In the genomic region with DNA sequence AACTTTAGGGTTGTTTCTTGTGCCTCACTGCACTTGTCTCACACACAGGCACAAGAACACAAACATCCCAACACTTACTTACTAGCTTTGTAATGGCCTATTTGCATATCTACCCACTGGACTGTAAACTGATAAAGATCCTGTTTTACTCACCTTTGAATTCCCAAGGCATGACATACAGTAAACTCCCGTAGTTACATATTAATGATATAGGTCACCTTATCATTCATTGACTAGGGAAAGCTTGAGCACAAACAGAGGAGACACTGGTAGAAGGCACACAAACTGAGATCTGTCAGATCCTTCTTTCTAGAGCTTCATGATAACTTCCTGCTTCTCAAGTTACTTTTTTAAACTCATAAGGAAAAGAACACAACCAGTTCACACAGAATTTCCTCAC, we compare ENCODE assay signal across 38 mouse cellular contexts. TPM values are rescaled to one million over a fixed set of nuclear protein-coding genes. Genes with fewer than 3 reads are reported as not detected.
DNase-seq lines count a peak whose midpoint lies in the region; ATAC-seq and TF ChIP-seq lines count a peak whose summit lies in the region.
"Had no signal": no experiment of that assay in that cellular context is flagged by ENCODE, and none has a peak within 500 bp of the region (broad histone marks: within the 10 kb centered on the region; RNA-seq: fewer than 3 reads in every experiment).

No protein-coding gene starts in this region.

- no peak overlapping the region for H3K4me2 ChIP-seq in liver, embryonic 12.5 days
- peak overlapping the region; percentile 28; the same call in 1 of the 2 replicates for H3K4me2 ChIP-seq in intestine, embryonic 16.5 days (ENCODE audit: low read depth, low read length)
- H3K4me2 ChIP-seq in liver, postnatal 0 days (ENCODE audit: low read depth, low read length), result 0 out of 2 replicates have a peak overlapping the region, but pooled peaks have one; percentile 2
- H3K4me2 ChIP-seq in forebrain, postnatal 0 days (ENCODE audit: low read depth), result no peak overlapping the region
- H3K4me2 ChIP-seq: hindbrain, embryonic 12.5 days; limb, embryonic 13.5 days; lung, embryonic 14.5 days had no signal

- DNase-seq in liver, adult 2 months (ENCODE audit: extremely low read depth, low read depth, low spot score), result peak; percentile 53
- DNase-seq in MEL (ENCODE audit: low read depth, low spot score), result no peak
- DNase-seq in liver, postnatal 0 days, result no peak
- DNase-seq in forebrain, postnatal 0 days, result no peak
- no peak for DNase-seq in cerebellum, postnatal 25 days
- DNase-seq: adrenal gland, adult 2 months; adrenal gland, postnatal 36 days; B cell, adult 2 months; cerebellum, adult 18-20 months; cerebellum, postnatal 10 days; gastrocnemius, postnatal 10 days; heart, postnatal 14 days; kidney, adult 18-20 months; kidney, postnatal 14 days; lung, embryonic 14.5 days; lung, postnatal 14 days; midbrain, embryonic 14.5 days; thymus, postnatal 25 days had no signal

- no peak overlapping the region for H3K27ac ChIP-seq in liver, adult 2 months (replicated peaks; ENCODE audit: insufficient read depth, low read depth, low read length)
- H3K27ac ChIP-seq in liver, embryonic 12.5 days, result no peak overlapping the region
- no peak overlapping the region for H3K27ac ChIP-seq in MEL (ENCODE audit: control insufficient read depth, low read depth, low read length)
- 0 out of 2 replicates have a peak overlapping the region, but pooled peaks have one; percentile 5 for H3K27ac ChIP-seq in intestine, embryonic 16.5 days (ENCODE audit: low read length)
- peak overlapping the region; percentile 18; the same call in 1 of the 2 replicates for H3K27ac ChIP-seq in liver, postnatal 0 days (ENCODE audit: low read depth)
- no peak overlapping the region for H3K27ac ChIP-seq in forebrain, postnatal 0 days (ENCODE audit: low read depth, low read length)
- H3K27ac ChIP-seq: hindbrain, embryonic 12.5 days; hindbrain, postnatal 0 days; left cerebral cortex, adult 2 months; limb, embryonic 13.5 days had no signal

- peaks cover 19% of the 10 kb centered on the region; the same call in 1 of the 2 replicates for H3K79me2 ChIP-seq in liver, adult 2 months (ENCODE audit: control insufficient read depth, insufficient read depth, low read length)
- H3K79me2 ChIP-seq in MEL (ENCODE audit: control insufficient read depth, insufficient read depth, low read length, poor library complexity), result peaks cover 26% of the 10 kb centered on the region

- no peak for ATAC-seq in liver, embryonic 12.5 days
- ATAC-seq in intestine, embryonic 16.5 days, result peak; percentile 42
- no peak for ATAC-seq in liver, postnatal 0 days
- ATAC-seq in forebrain, postnatal 0 days, result no peak
- ATAC-seq: activated CD4-positive, CD25-positive, alpha-beta regulatory T cell, adult 4 months; forebrain, embryonic 16.5 days; hindbrain, postnatal 0 days had no signal

- no peak overlapping the region for H3K4me3 ChIP-seq in liver, adult 2 months (ENCODE audit: insufficient read depth, low read depth, low read length)
- H3K4me3 ChIP-seq in liver, embryonic 12.5 days, result no peak overlapping the region
- H3K4me3 ChIP-seq in MEL (ENCODE audit: control insufficient read depth in 1 of 2, insufficient read depth in 1 of 2, low read depth in 2 of 2, low read length in 2 of 2), result no peak overlapping the region
- no peak overlapping the region for H3K4me3 ChIP-seq in intestine, embryonic 16.5 days (ENCODE audit: low read length)
- no peak overlapping the region for H3K4me3 ChIP-seq in liver, postnatal 0 days (ENCODE audit: low read depth, low read length)
- no peak overlapping the region for H3K4me3 ChIP-seq in forebrain, postnatal 0 days (ENCODE audit: low read depth, low read length)
- H3K4me3 ChIP-seq: erythroblast, embryonic 14.5 days; hindbrain, embryonic 12.5 days; left cerebral cortex, adult 2 months; limb, embryonic 13.5 days had no signal

- H3K36me3 ChIP-seq in liver, adult 2 months (ENCODE audit: control insufficient read depth, insufficient read depth, low read length), result no peaks in the 10 kb centered on the region; the same call in 1 of the 2 replicates
- peaks cover 33% of the 10 kb centered on the region for H3K36me3 ChIP-seq in liver, embryonic 12.5 days
- peaks cover 1 to 33% of the 10 kb centered on the region in 2 experiments for H3K36me3 ChIP-seq in MEL (ENCODE audit: control insufficient read depth in 1 of 2, insufficient read depth in 2 of 2, low read length in 2 of 2)
- H3K36me3 ChIP-seq in intestine, embryonic 16.5 days (ENCODE audit: control insufficient read depth, insufficient read depth, low read length), result no peaks in the 10 kb centered on the region
- 0 out of 2 replicates have a peak, but pooled peaks cover 2% of the 10 kb centered on the region for H3K36me3 ChIP-seq in liver, postnatal 0 days (replicated peaks; ENCODE audit: insufficient read depth, low read length)
- H3K36me3 ChIP-seq in forebrain, postnatal 0 days (ENCODE audit: insufficient read depth), result 0 out of 2 replicates have a peak, but pooled peaks cover 4% of the 10 kb centered on the region

- peaks cover 37% of the 10 kb centered on the region for H3K4me1 ChIP-seq in liver, adult 2 months (ENCODE audit: control insufficient read depth, insufficient read depth, low read length)
- H3K4me1 ChIP-seq in liver, embryonic 12.5 days, result peaks cover 48% of the 10 kb centered on the region
- H3K4me1 ChIP-seq in MEL (ENCODE audit: control insufficient read depth in 1 of 2, insufficient read depth in 2 of 2, low read length in 2 of 2), result peaks cover 11% of the 10 kb centered on the region in 2 experiments
- peaks cover 24% of the 10 kb centered on the region for H3K4me1 ChIP-seq in intestine, embryonic 16.5 days (ENCODE audit: control insufficient read depth, insufficient read depth, low read length)
- peaks cover 31% of the 10 kb centered on the region for H3K4me1 ChIP-seq in liver, postnatal 0 days (ENCODE audit: insufficient read depth)
- peaks cover 7% of the 10 kb centered on the region; the same call in 1 of the 2 replicates for H3K4me1 ChIP-seq in forebrain, postnatal 0 days (ENCODE audit: insufficient read depth)

- H3K27me3 ChIP-seq in liver, adult 2 months (ENCODE audit: control insufficient read depth, insufficient read depth, low read length), result no peaks in the 10 kb centered on the region
- H3K27me3 ChIP-seq in liver, embryonic 12.5 days (replicated peaks), result no peaks in the 10 kb centered on the region
- H3K27me3 ChIP-seq in MEL (ENCODE audit: control insufficient read depth in 1 of 2, insufficient read depth in 2 of 2, low read length in 2 of 2), result no peaks in the 10 kb centered on the region
- no peaks in the 10 kb centered on the region for H3K27me3 ChIP-seq in intestine, embryonic 16.5 days (replicated peaks; ENCODE audit: control insufficient read depth, insufficient read depth, low read length)
- H3K27me3 ChIP-seq in liver, postnatal 0 days (ENCODE audit: insufficient read depth, low read length), result no peaks in the 10 kb centered on the region
- no peaks in the 10 kb centered on the region for H3K27me3 ChIP-seq in forebrain, postnatal 0 days (ENCODE audit: insufficient read depth, low read length)
- H3K27me3 ChIP-seq: hindbrain, embryonic 12.5 days; limb, embryonic 13.5 days had no signal

- H3K9ac ChIP-seq in liver, adult 2 months (ENCODE audit: low read depth, low read length), result no peak overlapping the region
- no peak overlapping the region for H3K9ac ChIP-seq in liver, embryonic 12.5 days
- H3K9ac ChIP-seq in MEL (ENCODE audit: control insufficient read depth, low read depth, low read length, poor library complexity, severe bottlenecking), result no peak overlapping the region
- H3K9ac ChIP-seq in intestine, embryonic 16.5 days (ENCODE audit: low read depth, low read length), result no peak overlapping the region
- no peak overlapping the region for H3K9ac ChIP-seq in liver, postnatal 0 days (replicated peaks)
- no peak overlapping the region; the same call in 1 of the 2 replicates for H3K9ac ChIP-seq in forebrain, postnatal 0 days
- H3K9ac ChIP-seq: hindbrain, embryonic 12.5 days; limb, embryonic 13.5 days; lung, embryonic 14.5 days had no signal

- 20% methylated on average over 1 of the region's 1 CpGs for WGBS in liver, adult 2 months
- 63% methylated on average over 1 of the region's 1 CpGs for WGBS in liver, embryonic 12.5 days (ENCODE audit: insufficient replicate concordance)
- 70% methylated on average over 1 of the region's 1 CpGs for WGBS in intestine, embryonic 16.5 days
- 67% methylated on average over 1 of the region's 1 CpGs for WGBS in liver, postnatal 0 days (ENCODE audit: insufficient replicate concordance)
- WGBS in forebrain, postnatal 0 days, result 89% methylated on average over 1 of the region's 1 CpGs

- no peak for TF ChIP-seq CTCF in liver, adult 2 months (IDR thresholded peaks at IDR 0.05; ENCODE audit: low read depth, low read length)
- TF ChIP-seq CTCF in MEL (IDR thresholded peaks at IDR 0.05 in 2 of 3, conservative IDR thresholded peaks at IDR 0.05 in 1 of 3; ENCODE audit: control insufficient read depth in 1 of 3, insufficient read depth in 1 of 3, low read depth in 2 of 3, low read length in 3 of 3, poor library complexity in 1 of 3, severe bottlenecking in 1 of 3), result no peak
- TF ChIP-seq CTCF in liver, postnatal 0 days (IDR thresholded peaks at IDR 0.05; ENCODE audit: low read depth), result no peak
- TF ChIP-seq CTCF in forebrain, postnatal 0 days (IDR thresholded peaks at IDR 0.05; ENCODE audit: low read depth), result no peak

- no peak for TF ChIP-seq POLR2A in liver, adult 2 months (IDR thresholded peaks at IDR 0.05; ENCODE audit: extremely low read depth, insufficient read depth, low read length)
- TF ChIP-seq POLR2A in MEL (IDR thresholded peaks at IDR 0.05; ENCODE audit: control insufficient read depth in 1 of 2, insufficient read depth in 1 of 2, low read depth in 1 of 2, low read length in 2 of 2, poor library complexity in 1 of 2), result no peak

- no peaks in the 10 kb centered on the region for H3K9me3 ChIP-seq in liver, embryonic 12.5 days (replicated peaks)
- H3K9me3 ChIP-seq in MEL (replicated peaks; ENCODE audit: insufficient read depth, low read length), result no peaks in the 10 kb centered on the region
- H3K9me3 ChIP-seq in intestine, embryonic 16.5 days (ENCODE audit: control insufficient read depth, low read length), result no peaks in the 10 kb centered on the region
- no peaks in the 10 kb centered on the region for H3K9me3 ChIP-seq in liver, postnatal 0 days (ENCODE audit: low read length)
- H3K9me3 ChIP-seq in forebrain, postnatal 0 days (ENCODE audit: low read length), result no peaks in the 10 kb centered on the region
- H3K9me3 ChIP-seq: hindbrain, embryonic 12.5 days; limb, embryonic 13.5 days had no signal

- no peak for TF ChIP-seq RAD21 in MEL (IDR thresholded peaks at IDR 0.05; ENCODE audit: low read depth, low read length)

- no peak for TF ChIP-seq EP300 in MEL (IDR thresholded peaks at IDR 0.05; ENCODE audit: low read depth in 1 of 2, low read length in 2 of 2)
- no peak for TF ChIP-seq EP300 in liver, postnatal 0 days (IDR thresholded peaks at IDR 0.05; ENCODE audit: low read depth)

RNA-seq across cellular contexts. Expression of a gene that starts 3.1 kb away (rescaled TPM):
- total RNA-seq in liver, adult 2 months (2014; rRNA removed), result 16.2 and 17.1 TPM in 2 replicates
- polyA plus RNA-seq in liver, adult 2 months (2012; rRNA removed), result 18.3 and 21.1 TPM in 2 replicates
- 12.7 and 13.4 TPM in 2 replicates for polyA plus RNA-seq in liver, embryonic 12.5 days (2016; fragmentation: Nextera tagmentation; extraction: Ambion mirVana)
- 17.3 and 18.5 TPM in 2 replicates for total RNA-seq in MEL (2012; rRNA removed)
- polyA plus RNA-seq in MEL (2012; ENCODE audit: insufficient read depth in 1 of 2, insufficient read length in 2 of 2, low read depth in 1 of 2, low replicate concordance in 2 of 2, missing spikeins in 1 of 2), result 10 to 100 TPM in 1 of 2 experiments, not detected in 1; 16.0 TPM
- 33.0 and 35.5 TPM in 2 replicates for polyA plus RNA-seq in intestine, embryonic 16.5 days (2015; fragmentation: Nextera tagmentation; extraction: Ambion mirVana)
- 8.1 and 10.0 TPM in 2 replicates for polyA plus RNA-seq in liver, postnatal 0 days (2015; fragmentation: Nextera tagmentation; extraction: Ambion mirVana)
- total RNA-seq in forebrain, postnatal 0 days (2014; rRNA removed), result 28.8 and 34.2 TPM in 2 replicates
- polyA plus RNA-seq in forebrain, postnatal 0 days (2015; fragmentation: Nextera tagmentation; extraction: Ambion mirVana), result 19.9 and 23.4 TPM in 2 replicates

RNA-seq across cellular contexts. Expression of a gene that starts 3.1 kb away (rescaled TPM):
- 4.8 and 4.9 TPM in 2 replicates for total RNA-seq in liver, adult 2 months (2014; rRNA removed)
- 3.2 and 5.9 TPM in 2 replicates for polyA plus RNA-seq in liver, adult 2 months (2012; rRNA removed)
- 20.2 and 21.0 TPM in 2 replicates for polyA plus RNA-seq in liver, embryonic 12.5 days (2016; fragmentation: Nextera tagmentation; extraction: Ambion mirVana)
- total RNA-seq in MEL (2012; rRNA removed), result 15.3 and 16.6 TPM in 2 replicates
- 10 to 100 TPM in 1 of 2 experiments, not detected in 1; 30.0 TPM for polyA plus RNA-seq in MEL (2012; ENCODE audit: insufficient read depth in 1 of 2, insufficient read length in 2 of 2, low read depth in 1 of 2, low replicate concordance in 2 of 2, missing spikeins in 1 of 2)
- polyA plus RNA-seq in intestine, embryonic 16.5 days (2015; fragmentation: Nextera tagmentation; extraction: Ambion mirVana), result 17.7 and 21.6 TPM in 2 replicates
- polyA plus RNA-seq in liver, postnatal 0 days (2015; fragmentation: Nextera tagmentation; extraction: Ambion mirVana), result 4.5 and 5.8 TPM in 2 replicates
- total RNA-seq in forebrain, postnatal 0 days (2014; rRNA removed), result 23.4 and 32.7 TPM in 2 replicates
- 11.9 and 14.6 TPM in 2 replicates for polyA plus RNA-seq in forebrain, postnatal 0 days (2015; fragmentation: Nextera tagmentation; extraction: Ambion mirVana)

RNA-seq across cellular contexts. Expression of a gene that starts 3.3 kb away (rescaled TPM):
- total RNA-seq in liver, adult 2 months (2014; rRNA removed), result 0.18 and 0.74 TPM in 2 replicates
- 0.75 and 0.83 TPM in 2 replicates for polyA plus RNA-seq in liver, adult 2 months (2012; rRNA removed)
- 0.33 and 0.41 TPM in 2 replicates for polyA plus RNA-seq in liver, embryonic 12.5 days (2016; fragmentation: Nextera tagmentation; extraction: Ambion mirVana)
- 0.08 and 0.13 TPM in 2 replicates for total RNA-seq in MEL (2012; rRNA removed)
- polyA plus RNA-seq in MEL (2012; ENCODE audit: insufficient read depth in 1 of 2, insufficient read length in 2 of 2, low read depth in 1 of 2, low replicate concordance in 2 of 2, missing spikeins in 1 of 2), result under 1 TPM in 1 of 2 experiments, not detected in 1; 0.14 TPM
- 0.47 and 0.48 TPM in 2 replicates for polyA plus RNA-seq in intestine, embryonic 16.5 days (2015; fragmentation: Nextera tagmentation; extraction: Ambion mirVana)
- 0.15 and 0.20 TPM in 2 replicates for polyA plus RNA-seq in liver, postnatal 0 days (2015; fragmentation: Nextera tagmentation; extraction: Ambion mirVana)
- 1.3 and 2.5 TPM in 2 replicates for total RNA-seq in forebrain, postnatal 0 days (2014; rRNA removed)
- 0.42 and 0.58 TPM in 2 replicates for polyA plus RNA-seq in forebrain, postnatal 0 days (2015; fragmentation: Nextera tagmentation; extraction: Ambion mirVana)
- total RNA-seq: monocyte, adult 5-6 weeks had no signal
- polyA plus RNA-seq: erythroblast, embryonic 14.5 days had no signal

RNA-seq across cellular contexts. Expression of a gene that starts 20.7 kb away (rescaled TPM):
- total RNA-seq in liver, adult 2 months (2014; rRNA removed), result 0.09 TPM in 1 of 2 replicates, not detected in the other
- polyA plus RNA-seq in liver, adult 2 months (2012; rRNA removed), result 0.04 TPM in 1 of 2 replicates, not detected in the other
- not detected in 2 replicates for polyA plus RNA-seq in liver, embryonic 12.5 days (2016; fragmentation: Nextera tagmentation; extraction: Ambion mirVana)
- not detected in 2 replicates for total RNA-seq in MEL (2012; rRNA removed)
- polyA plus RNA-seq in MEL (2012; ENCODE audit: insufficient read depth in 1 of 2, insufficient read length in 2 of 2, low read depth in 1 of 2, low replicate concordance in 2 of 2, missing spikeins in 1 of 2), result not detected
- polyA plus RNA-seq in intestine, embryonic 16.5 days (2015; fragmentation: Nextera tagmentation; extraction: Ambion mirVana), result not detected in 2 replicates
- not detected in 2 replicates for polyA plus RNA-seq in liver, postnatal 0 days (2015; fragmentation: Nextera tagmentation; extraction: Ambion mirVana)
- 0.23 and 1.1 TPM in 2 replicates for total RNA-seq in forebrain, postnatal 0 days (2014; rRNA removed)
- polyA plus RNA-seq in forebrain, postnatal 0 days (2015; fragmentation: Nextera tagmentation; extraction: Ambion mirVana), result not detected in 2 replicates
- total RNA-seq: monocyte, adult 5-6 weeks had no signal
- polyA plus RNA-seq: adrenal gland, adult 2 months; embryonic facial prominence, embryonic 14.5 days; forebrain, embryonic 11.5 days; gonadal fat pad, adult 2 months; heart, embryonic 14.5 days; limb, embryonic 13.5 days; lung, embryonic 14.5 days; neural tube, embryonic 14.5 days; stomach, embryonic 14.5 days had no signal

RNA-seq across cellular contexts. Expression of a gene that starts 39.3 kb away (rescaled TPM):
- 0.28 TPM in 1 of 2 replicates, not detected in the other for total RNA-seq in liver, adult 2 months (2014; rRNA removed)
- not detected in 2 replicates for polyA plus RNA-seq in liver, adult 2 months (2012; rRNA removed)
- 0.12 and 0.42 TPM in 2 replicates for polyA plus RNA-seq in liver, embryonic 12.5 days (2016; fragmentation: Nextera tagmentation; extraction: Ambion mirVana)
- not detected in 2 replicates for total RNA-seq in MEL (2012; rRNA removed)
- not detected for polyA plus RNA-seq in MEL (2012; ENCODE audit: insufficient read depth in 1 of 2, insufficient read length in 2 of 2, low read depth in 1 of 2, low replicate concordance in 2 of 2, missing spikeins in 1 of 2)
- polyA plus RNA-seq in intestine, embryonic 16.5 days (2015; fragmentation: Nextera tagmentation; extraction: Ambion mirVana), result 0.18 and 0.22 TPM in 2 replicates
- 0.22 and 4.0 TPM in 2 replicates for polyA plus RNA-seq in liver, postnatal 0 days (2015; fragmentation: Nextera tagmentation; extraction: Ambion mirVana)
- total RNA-seq in forebrain, postnatal 0 days (2014; rRNA removed), result 0.15 TPM in 1 of 2 replicates, not detected in the other
- polyA plus RNA-seq in forebrain, postnatal 0 days (2015; fragmentation: Nextera tagmentation; extraction: Ambion mirVana), result 0.15 and 0.39 TPM in 2 replicates
- total RNA-seq: adrenal gland, adult 2 months; adrenal gland, postnatal 36 days; layer of hippocampus, adult 18-20 months; layer of hippocampus, postnatal 14 days; left cerebral cortex, adult 2 months; left cerebral cortex, postnatal 36 days; monocyte, adult 5-6 weeks had no signal
- polyA plus RNA-seq: activated CD4-positive, CD25-positive, alpha-beta regulatory T cell, adult 4 months; adrenal gland, adult 2 months; cortical plate, adult 2 months; erythroblast, embryonic 14.5 days had no signal

Comparison
In these comparisons a context has a peak if more than half of its experiments do, and no peak if none do; other contexts are left out.
1. H3K27ac ChIP-seq: peak in intestine, embryonic 16.5 days (single experiment) and liver, postnatal 0 days (single experiment); none in liver, adult 2 months (single experiment), liver, embryonic 12.5 days (single experiment), MEL (single experiment) and forebrain, postnatal 0 days (single experiment).
2. H3K4me2 ChIP-seq: peak in intestine, embryonic 16.5 days (single experiment) and liver, postnatal 0 days (single experiment); none in liver, embryonic 12.5 days (single experiment) and forebrain, postnatal 0 days (single experiment).